Mouse (Mus musculus) myocyte (in vitro differentiated cells): ENCODE results near the gene Car2. TPM values are rescaled to one million over a fixed set of nuclear protein-coding genes. Genes with fewer than 3 reads are reported as not detected.

Source experiments
- H3K27me3 ChIP-seq: one replicate; pipeline ENCODE4 v1.6.1; 2011; ENCODE audit not compliant: control insufficient read depth, insufficient read depth, insufficient read length
- H3K36me3 ChIP-seq: one replicate; pipeline ENCODE4 v1.6.1; 2011; ENCODE audit not compliant: control insufficient read depth, insufficient read depth
- H3K4me2 ChIP-seq: one replicate; pipeline ENCODE4 v1.6.1; 2011; ENCODE audit warnings: low read depth, control low read depth
- H3K4me3 ChIP-seq: one replicate; pipeline ENCODE4 v1.5.1; 2011; ENCODE audit warnings: mild to moderate bottlenecking, control low read depth, moderate library complexity
- H3K79me2 ChIP-seq: one replicate; pipeline ENCODE4 v1.6.1; 2011; ENCODE audit not compliant: control insufficient read depth, insufficient read depth
- H3ac ChIP-seq: one replicate; pipeline ENCODE4 v1.6.1; 2011; ENCODE audit not compliant: control insufficient read depth, insufficient read length
- CEBPB ChIP-seq: IDR thresholded peaks from 2 replicates; pipeline ENCODE4 v1.6.1; 2011; ENCODE audit warnings: mild to moderate bottlenecking, moderate library complexity; ENCODE audit not compliant: poor library complexity, insufficient read depth, severe bottlenecking
- E2F4 ChIP-seq: IDR thresholded peaks from one replicate; pipeline ENCODE4 v1.6.1; 2011; ENCODE audit warnings: mild to moderate bottlenecking, control low read depth, moderate library complexity; ENCODE audit not compliant: insufficient read depth
- MAX ChIP-seq: IDR thresholded peaks from one replicate; pipeline ENCODE4 v1.6.1; 2011; ENCODE audit warnings: low read depth, mild to moderate bottlenecking, control low read depth
- MYOD1 ChIP-seq, 3 experiments: IDR thresholded peaks; one replicate each; pipeline ENCODE4 v1.6.1; 2011; ENCODE audit warnings: control low read depth in 2 of 3, low read depth in 2 of 3, mild to moderate bottlenecking in 2 of 3, moderate library complexity in 1 of 3; ENCODE audit not compliant: insufficient read length in 2 of 3, control insufficient read depth in 1 of 3
- MYOG ChIP-seq, 3 experiments: IDR thresholded peaks; one replicate each; pipeline ENCODE4 v1.6.1; 2011; ENCODE audit warnings: control low read depth in 2 of 3, low read depth in 2 of 3, mild to moderate bottlenecking in 2 of 3; ENCODE audit not compliant: insufficient read length in 2 of 3, control insufficient read depth in 1 of 3, insufficient read depth in 1 of 3
- POLR2A ChIP-seq: IDR thresholded peaks from one replicate; pipeline ENCODE4 v1.6.1; 2011; ENCODE audit warnings: low read depth, mild to moderate bottlenecking, control low read depth, moderate library complexity; ENCODE audit not compliant: insufficient read length
- POLR2AphosphoS2 ChIP-seq: IDR thresholded peaks from one replicate; pipeline ENCODE4 v1.6.1; 2011; ENCODE audit warnings: low read depth, control low read depth; ENCODE audit not compliant: insufficient read length
- REST ChIP-seq: IDR thresholded peaks from one replicate; pipeline ENCODE4 v1.6.1; 2011; ENCODE audit warnings: mild to moderate bottlenecking, control low read depth, moderate library complexity; ENCODE audit not compliant: insufficient read depth, insufficient read length
- SRF ChIP-seq: IDR thresholded peaks from one replicate; pipeline ENCODE4 v1.6.1; 2011; ENCODE audit warnings: low read depth; ENCODE audit not compliant: control insufficient read depth, insufficient read length
- TCF12 ChIP-seq: IDR thresholded peaks from one replicate; pipeline ENCODE4 v1.6.1; 2011; ENCODE audit warnings: mild to moderate bottlenecking, control low read depth; ENCODE audit not compliant: poor library complexity, insufficient read depth, severe bottlenecking
- TCF3 ChIP-seq: IDR thresholded peaks from one replicate; pipeline ENCODE4 v1.6.1; 2011; ENCODE audit warnings: low read depth, control low read depth; ENCODE audit not compliant: insufficient read length
- USF1 ChIP-seq: IDR thresholded peaks from one replicate; pipeline ENCODE4 v1.6.1; 2011; ENCODE audit warnings: low read depth, mild to moderate bottlenecking, control low read depth, moderate library complexity
- polyA plus RNA-seq: library from polyadenylated mRNA; unstranded; fragments of >200 nt; fragmentation: generic; extraction: Trizol; gene quantifications from one replicate; pipeline ENCODE4 v1.2.1, GENCODE M21; 2012; ENCODE audit warnings: missing spikeins

Gene Car2
- polyA plus RNA-seq, 1 experiment: 5.6 TPM

- Histone ChIP-seq H3K4me3 (no peak overlapping the region), H3K4me2 (no peak overlapping the region), H3ac (no peak overlapping the region), H3K36me3 (no peaks in the 10 kb centered on the region), H3K79me2 (no peaks in the 10 kb centered on the region), H3K27me3 (no peaks in the 10 kb centered on the region)
- TF ChIP-seq MYOG (IDR thresholded peaks at IDR 0.05; ENCODE audit: control insufficient read depth in 1 of 3, insufficient read depth in 1 of 3, insufficient read length in 2 of 3, low read depth in 2 of 3) (no peak), E2F4 (no peak), SRF (no peak), CEBPB (no peak), MYOD1 (IDR thresholded peaks at IDR 0.05; ENCODE audit: control insufficient read depth in 1 of 3, insufficient read length in 2 of 3, low read depth in 2 of 3) (no peak), TCF3 (no peak), POLR2A (no peak), POLR2AphosphoS2 (no peak), REST (no peak), TCF12 (no peak), MAX (no peak), USF1 (no peak)
Measured at GRCm38 (mm10) chr3:14874402-14875040, 11.6 kb upstream of the Car2 start.

GRCm38 (mm10) chr3:14876325-14876918 is 9.7 kb upstream of the Car2 start:
- no peak for TF ChIP-seq USF1
- no peak for TF ChIP-seq TCF12
- TF ChIP-seq REST: no peak
- no peak for TF ChIP-seq SRF
- no peak for TF ChIP-seq MYOG (IDR thresholded peaks at IDR 0.05; ENCODE audit: control insufficient read depth in 1 of 3, insufficient read depth in 1 of 3, insufficient read length in 2 of 3, low read depth in 2 of 3)
- no peaks in the 10 kb centered on the region for H3K79me2 ChIP-seq
- H3K36me3 ChIP-seq: no peaks in the 10 kb centered on the region
- H3ac ChIP-seq: no peak overlapping the region
- H3K27me3 ChIP-seq: no peaks in the 10 kb centered on the region
- H3K4me3 ChIP-seq: no peak overlapping the region
- no peak overlapping the region for H3K4me2 ChIP-seq

- H3ac ChIP-seq: no peak overlapping the region
- no peak overlapping the region for H3K4me2 ChIP-seq
- no peaks in the 10 kb centered on the region for H3K79me2 ChIP-seq
- H3K36me3 ChIP-seq: no peaks in the 10 kb centered on the region
- TF ChIP-seq CEBPB: no peak
- TF ChIP-seq MYOG (IDR thresholded peaks at IDR 0.05; ENCODE audit: control insufficient read depth in 1 of 3, insufficient read depth in 1 of 3, insufficient read length in 2 of 3, low read depth in 2 of 3): no peak
- TF ChIP-seq E2F4: no peak
- no peak for TF ChIP-seq TCF3
- TF ChIP-seq MAX: no peak
- TF ChIP-seq POLR2A: no peak
- TF ChIP-seq REST: no peak
- no peak for TF ChIP-seq POLR2AphosphoS2
- TF ChIP-seq MYOD1 (IDR thresholded peaks at IDR 0.05; ENCODE audit: control insufficient read depth in 1 of 3, insufficient read length in 2 of 3, low read depth in 2 of 3): no peak
- no peak for TF ChIP-seq SRF
- no peak for TF ChIP-seq USF1
- no peak for TF ChIP-seq TCF12
- no peak overlapping the region for H3K4me3 ChIP-seq
- H3K27me3 ChIP-seq: no peaks in the 10 kb centered on the region
Measured at GRCm38 (mm10) chr3:14877251-14877909, 8.7 kb upstream of the Car2 start.

- H3K4me2 ChIP-seq: no peak overlapping the region
- H3K27me3 ChIP-seq: no peaks in the 10 kb centered on the region
- H3K36me3 ChIP-seq: no peaks in the 10 kb centered on the region
- H3ac ChIP-seq: no peak overlapping the region
- TF ChIP-seq E2F4 (no peak), SRF (no peak)
- H3K79me2 ChIP-seq: no peaks in the 10 kb centered on the region
- no peak overlapping the region for H3K4me3 ChIP-seq
Measured at GRCm38 (mm10) chr3:14878749-14879223, 7.3 kb upstream of the Car2 start.

GRCm38 (mm10) chr3:14879293-14879692 is 6.8 kb upstream of the Car2 start:
- Histone ChIP-seq H3K36me3 (no peaks in the 10 kb centered on the region), H3K4me3 (no peak overlapping the region), H3ac (no peak overlapping the region), H3K27me3 (no peaks in the 10 kb centered on the region), H3K79me2 (no peaks in the 10 kb centered on the region), H3K4me2 (no peak overlapping the region)
- TF ChIP-seq CEBPB (no peak), MYOD1 (IDR thresholded peaks at IDR 0.05; ENCODE audit: control insufficient read depth in 1 of 3, insufficient read length in 2 of 3, low read depth in 2 of 3) (no peak), MAX (no peak), MYOG (IDR thresholded peaks at IDR 0.05; ENCODE audit: control insufficient read depth in 1 of 3, insufficient read depth in 1 of 3, insufficient read length in 2 of 3, low read depth in 2 of 3) (no peak), TCF12 (no peak), POLR2AphosphoS2 (no peak), POLR2A (no peak), REST (no peak), USF1 (no peak), E2F4 (no peak)
